Comparison of ENCODE assay signal across 10 mouse cellular contexts in the genomic region with DNA sequence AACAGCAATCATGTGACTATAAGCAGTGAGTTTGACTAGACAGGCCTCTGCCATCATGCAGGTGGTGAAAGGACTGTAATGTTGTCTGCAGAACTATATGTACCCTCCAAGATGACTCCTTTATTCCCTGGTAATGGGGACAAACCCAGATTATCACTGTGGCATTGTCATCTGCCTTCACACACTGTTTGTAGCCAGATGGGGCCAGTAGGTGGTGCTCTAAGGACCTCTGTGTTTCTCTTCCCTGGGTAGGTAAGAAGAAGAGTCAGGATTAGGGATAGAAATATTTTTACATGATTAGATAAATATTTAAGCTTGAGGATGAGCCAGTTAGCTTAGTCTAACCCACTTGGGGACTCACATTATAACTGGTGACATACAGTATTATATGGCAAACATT. TPM values are rescaled to one million over a fixed set of nuclear protein-coding genes. Genes with fewer than 3 reads are reported as not detected.
A peak's percentile ranks its signal among the peaks of the same experiment; 100 is the strongest.
DNase-seq lines count a peak whose midpoint lies in the region; ATAC-seq and TF ChIP-seq lines count a peak whose summit lies in the region.
"Had no signal": no experiment of that assay in that cellular context is flagged by ENCODE, and none has a peak within 500 bp of the region (broad histone marks: within the 10 kb centered on the region; RNA-seq: fewer than 3 reads in every experiment).

No protein-coding gene starts in this region.

- no peak for TF ChIP-seq POLR2A in spleen, adult 2 months (IDR thresholded peaks at IDR 0.05; ENCODE audit: low read depth, low read length)

- no peak overlapping the region for H3K9ac ChIP-seq in hindbrain, embryonic 15.5 days
- H3K9ac ChIP-seq: embryonic facial prominence, embryonic 12.5 days; limb, embryonic 12.5 days had no signal

- peak; percentile 30; the same call in 1 of the 2 replicates for TF ChIP-seq CTCF in spleen, adult 2 months (IDR thresholded peaks at IDR 0.05; ENCODE audit: extremely low read depth, insufficient read depth, insufficient read length, insufficient replicate concordance)

- peaks cover 14% of the 10 kb centered on the region for H3K36me3 ChIP-seq in spleen, adult 2 months (ENCODE audit: control insufficient read depth, insufficient read depth, low read length)
- H3K36me3 ChIP-seq in hindbrain, embryonic 15.5 days: peaks cover 74% of the 10 kb centered on the region

- DNase-seq in spleen, adult 2 months (ENCODE audit: low read depth in 1 of 2, low spot score in 2 of 2): peak in 1 of 2 experiments; percentile 53
- DNase-seq in spleen, postnatal 4 days (ENCODE audit: low spot score in 2 of 2): no peak
- peak; percentile 64 for DNase-seq in embryo, embryonic 11 days
- DNase-seq in left cerebral cortex, postnatal 4 days: peak; percentile 64
- DNase-seq in neural tube, embryonic 10.5 days (ENCODE audit: extremely low spot score, low spot score): peak; percentile 31
- no peak for DNase-seq in T-cell, adult 2 months (ENCODE audit: low spot score)

- ATAC-seq in activated CD4-positive, CD25-positive, alpha-beta regulatory T cell, adult 4 months: peak; percentile 63
- ATAC-seq in hindbrain, embryonic 15.5 days (ENCODE audit: low FRiP score, low read depth): 0 out of 2 replicates have a peak, but pooled peaks have one; percentile 54

- no peaks in the 10 kb centered on the region for H3K9me3 ChIP-seq in hindbrain, embryonic 15.5 days
- H3K9me3 ChIP-seq: embryonic facial prominence, embryonic 12.5 days; limb, embryonic 12.5 days had no signal

- no peak overlapping the region for H3K4me3 ChIP-seq in spleen, adult 2 months (ENCODE audit: extremely low read depth, insufficient read depth, insufficient read length)
- no peak overlapping the region for H3K4me3 ChIP-seq in hindbrain, embryonic 15.5 days
- H3K4me3 ChIP-seq: embryonic facial prominence, embryonic 12.5 days; limb, embryonic 12.5 days had no signal

- no peak overlapping the region for H3K27ac ChIP-seq in spleen, adult 2 months (ENCODE audit: insufficient read depth, low read length)
- H3K27ac ChIP-seq in hindbrain, embryonic 15.5 days (replicated peaks): no peak overlapping the region
- H3K27ac ChIP-seq: embryonic facial prominence, embryonic 12.5 days; limb, embryonic 12.5 days had no signal

- H3K4me1 ChIP-seq in spleen, adult 2 months (ENCODE audit: control insufficient read depth, insufficient read depth, insufficient read length): peaks cover 17% of the 10 kb centered on the region; the same call in 1 of the 2 replicates
- H3K4me1 ChIP-seq in hindbrain, embryonic 15.5 days (replicated peaks): no peaks in the 10 kb centered on the region
- H3K4me1 ChIP-seq: embryonic facial prominence, embryonic 12.5 days; limb, embryonic 12.5 days had no signal

- intact Hi-C loops in left cerebral cortex, postnatal 4 days (cut with DNase I): loop anchor here (5.0 kb wide), 1 partner anchor 239 kb away; no protein-coding TSS in a partner anchor

- H3K27me3 ChIP-seq in spleen, adult 2 months (ENCODE audit: control insufficient read depth, insufficient read depth, low read length): no peaks in the 10 kb centered on the region
- no peaks in the 10 kb centered on the region for H3K27me3 ChIP-seq in hindbrain, embryonic 15.5 days
- H3K27me3 ChIP-seq: embryonic facial prominence, embryonic 12.5 days; limb, embryonic 12.5 days had no signal

- H3K4me2 ChIP-seq in hindbrain, embryonic 15.5 days: no peak overlapping the region
- H3K4me2 ChIP-seq: embryonic facial prominence, embryonic 12.5 days; limb, embryonic 12.5 days had no signal

RNA-seq across cellular contexts. Expression of gene Polr1a, which starts 19.1 kb away (rescaled TPM):
- 16.3 TPM in 2 replicates for polyA plus RNA-seq in spleen, adult 2 months (2012; rRNA removed)
- polyA plus RNA-seq in activated CD4-positive, CD25-positive, alpha-beta regulatory T cell, adult 4 months (2017; shearing (Covaris generic)): 10 to 100 TPM; 17.5 to 24.8 TPM
- polyA plus RNA-seq in hindbrain, embryonic 15.5 days (2015; fragmentation: Nextera tagmentation; extraction: Ambion mirVana): 19.3 and 19.6 TPM in 2 replicates
- total RNA-seq in left cerebral cortex, postnatal 4 days (2021): 10 to 100 TPM; 36.7 to 40.3 TPM

RNA-seq across cellular contexts. Expression of gene Ptcd3, which starts 19.4 kb away (rescaled TPM):
- 6.6 and 8.9 TPM in 2 replicates for polyA plus RNA-seq in spleen, adult 2 months (2012; rRNA removed)
- polyA plus RNA-seq in activated CD4-positive, CD25-positive, alpha-beta regulatory T cell, adult 4 months (2017; shearing (Covaris generic)): 10 to 100 TPM; 67.5 to 69.8 TPM
- polyA plus RNA-seq in hindbrain, embryonic 15.5 days (2015; fragmentation: Nextera tagmentation; extraction: Ambion mirVana): 77.1 and 79.9 TPM in 2 replicates
- total RNA-seq in left cerebral cortex, postnatal 4 days (2021): 10 to 100 TPM; 77.3 to 80.5 TPM

Comparison
In these comparisons a context has a peak if more than half of its experiments do, and no peak if none do; other contexts are left out.
1. DNase-seq: peak in embryo, embryonic 11 days (single experiment), left cerebral cortex, postnatal 4 days (single experiment) and neural tube, embryonic 10.5 days (single experiment); none in spleen, postnatal 4 days (0 of 2) and T-cell, adult 2 months (single experiment).